In genomic region chr11:106485611-106486010, GRCm38 (mm10) we compare ENCODE assay signal across 13 mouse cellular contexts. TPM values are rescaled to one million over a fixed set of nuclear protein-coding genes. Genes with fewer than 3 reads are reported as not detected.
DNase-seq lines count a peak whose midpoint lies in the region; ATAC-seq and TF ChIP-seq lines count a peak whose summit lies in the region.
"Had no signal": no experiment of that assay in that cellular context is flagged by ENCODE, and none has a peak within 500 bp of the region (broad histone marks: within the 10 kb centered on the region; RNA-seq: fewer than 3 reads in every experiment).

No protein-coding gene starts in this region.

- peaks cover 69% of the 10 kb centered on the region for H3K79me2 ChIP-seq in CH12.LX (replicated peaks; ENCODE audit: control insufficient read depth, extremely low read depth, insufficient read depth, poor library complexity, severe bottlenecking)

- TF ChIP-seq EP300 in CH12.LX (IDR thresholded peaks at IDR 0.05; ENCODE audit: low read length): no peak
- TF ChIP-seq EP300 in liver, embryonic 14.5 days (IDR thresholded peaks at IDR 0.05; ENCODE audit: low read depth): 0 out of 2 replicates have a peak, but pooled peaks have one; percentile 7

- TF ChIP-seq RAD21 in CH12.LX (IDR thresholded peaks at IDR 0.05; ENCODE audit: low read depth, low read length): no peak

- ATAC-seq in embryonic facial prominence, embryonic 14.5 days (ENCODE audit: low read depth): no peak
- no peak for ATAC-seq in kidney, postnatal 0 days (replicated peaks; ENCODE audit: low FRiP score, low read depth)
- ATAC-seq in liver, embryonic 14.5 days (ENCODE audit: insufficient read depth): no peak
- ATAC-seq: forebrain, postnatal 0 days; inflammation-experienced regulatory T-cells, adult 6 months had no signal

- H3K27me3 ChIP-seq in embryonic facial prominence, embryonic 14.5 days (replicated peaks; ENCODE audit: control insufficient read depth, insufficient read depth, low read length): no peaks in the 10 kb centered on the region
- H3K27me3 ChIP-seq in embryonic facial prominence, embryonic 10.5 days (replicated peaks; ENCODE audit: low read depth, poor library complexity, severe bottlenecking): 0 out of 2 replicates have a peak, but pooled peaks cover 4% of the 10 kb centered on the region
- no peaks in the 10 kb centered on the region for H3K27me3 ChIP-seq in kidney, postnatal 0 days (ENCODE audit: insufficient read depth, low read length)
- peaks cover 2% of the 10 kb centered on the region for H3K27me3 ChIP-seq in CH12.LX (replicated peaks)
- H3K27me3 ChIP-seq in liver, embryonic 14.5 days (ENCODE audit: control insufficient read depth, insufficient read depth, low read length): no peaks in the 10 kb centered on the region
- H3K27me3 ChIP-seq: embryonic facial prominence, embryonic 13.5 days had no signal

- 0 out of 2 replicates have a peak overlapping the region, but pooled peaks have one; percentile 25 for H3K9ac ChIP-seq in embryonic facial prominence, embryonic 14.5 days (ENCODE audit: low read depth, low read length)
- no peak overlapping the region for H3K9ac ChIP-seq in kidney, postnatal 0 days (ENCODE audit: low read depth, low read length)
- peak overlapping the region; percentile 82 for H3K9ac ChIP-seq in CH12.LX (ENCODE audit: insufficient read depth, low read depth)
- peak overlapping the region; percentile 53 for H3K9ac ChIP-seq in liver, embryonic 14.5 days (replicated peaks)
- H3K9ac ChIP-seq: embryonic facial prominence, embryonic 13.5 days had no signal

- no peak for DNase-seq in embryonic facial prominence, embryonic 14.5 days (ENCODE audit: low spot score)
- no peak for DNase-seq in embryonic facial prominence, embryonic 10.5 days (ENCODE audit: low spot score)
- no peak for DNase-seq in kidney, postnatal 0 days (ENCODE audit: low spot score)
- DNase-seq in kidney, postnatal 25 days: no peak
- no peak for DNase-seq in CH12.LX (ENCODE audit: extremely low read depth)
- DNase-seq in liver, embryonic 14.5 days (ENCODE audit: low read depth in 3 of 3, low spot score in 3 of 3): no peak
- DNase-seq in adrenal gland, postnatal 36 days: no peak
- DNase-seq in layer of hippocampus, adult 11-12 months (ENCODE audit: low spot score): no peak
- DNase-seq: cerebellum, postnatal 14 days; forebrain, postnatal 0 days; lung, adult 18-20 months had no signal

- H3K36me3 ChIP-seq in embryonic facial prominence, embryonic 14.5 days (ENCODE audit: control insufficient read depth, insufficient read depth, low read length): no peaks in the 10 kb centered on the region
- no peaks in the 10 kb centered on the region for H3K36me3 ChIP-seq in embryonic facial prominence, embryonic 10.5 days (replicated peaks)
- H3K36me3 ChIP-seq in kidney, postnatal 0 days (ENCODE audit: insufficient read depth, low read length): no peaks in the 10 kb centered on the region
- peaks cover 10 to 14% of the 10 kb centered on the region in 2 experiments for H3K36me3 ChIP-seq in CH12.LX (replicated peaks in 1 of 2; ENCODE audit: control insufficient read depth in 1 of 2, insufficient read depth in 1 of 2, low read length in 1 of 2)
- no peaks in the 10 kb centered on the region for H3K36me3 ChIP-seq in liver, embryonic 14.5 days (replicated peaks; ENCODE audit: control insufficient read depth, insufficient read depth, low read depth)
- H3K36me3 ChIP-seq: embryonic facial prominence, embryonic 13.5 days had no signal

- dilution Hi-C loops in CH12.LX (cut with MboI; ENCODE audit: extremely low pct_ligation_motif_present, extremely low pct_unique_long_range_greater_than_20kb, low sequenced_read_pairs): no loop called here

- WGBS in embryonic facial prominence, embryonic 14.5 days: 77% methylated on average over 4 of the region's 4 CpGs
- WGBS in embryonic facial prominence, embryonic 10.5 days: 90% methylated on average over 4 of the region's 4 CpGs
- WGBS in kidney, postnatal 0 days: 83% methylated on average over 4 of the region's 4 CpGs
- WGBS in liver, embryonic 14.5 days (ENCODE audit: insufficient replicate concordance): 28% methylated on average over 4 of the region's 4 CpGs

- 0 out of 2 replicates have a peak overlapping the region, but pooled peaks have one; percentile 97 for H3K4me3 ChIP-seq in embryonic facial prominence, embryonic 14.5 days (ENCODE audit: low read depth, low read length)
- H3K4me3 ChIP-seq in embryonic facial prominence, embryonic 10.5 days: no peak overlapping the region
- no peak overlapping the region for H3K4me3 ChIP-seq in kidney, postnatal 0 days (replicated peaks; ENCODE audit: low read depth, low read length)
- H3K4me3 ChIP-seq in CH12.LX (replicated peaks in 1 of 3; ENCODE audit: low read depth in 2 of 3, low read length in 2 of 3, poor library complexity in 1 of 3): peak overlapping the region; percentile 74 to 91 (median 91)
- H3K4me3 ChIP-seq in liver, embryonic 14.5 days (ENCODE audit: insufficient read depth in 1 of 2, low read depth in 2 of 2, low read length in 2 of 2): peak overlapping the region; percentile 7 to 84; a peak in 3 of 4 replicates

- TF ChIP-seq CTCF in kidney, postnatal 0 days (IDR thresholded peaks at IDR 0.05; ENCODE audit: low read depth): no peak
- no peak for TF ChIP-seq CTCF in CH12.LX (conservative IDR thresholded peaks at IDR 0.05 in 1 of 2, IDR thresholded peaks at IDR 0.05 in 1 of 2; ENCODE audit: low read depth in 2 of 2, low read length in 2 of 2)
- TF ChIP-seq CTCF in liver, embryonic 14.5 days (IDR thresholded peaks at IDR 0.05; ENCODE audit: low read depth): no peak

- in situ Hi-C loops in CH12.LX (cut with MboI; ENCODE audit: low pct_ligation_motif_present, low pct_unique_long_range_greater_than_20kb, low sequenced_read_pairs): no loop called here

- H3K9me3 ChIP-seq in embryonic facial prominence, embryonic 14.5 days (ENCODE audit: control insufficient read depth, low read length): no peaks in the 10 kb centered on the region
- H3K9me3 ChIP-seq in embryonic facial prominence, embryonic 10.5 days: no peaks in the 10 kb centered on the region
- no peaks in the 10 kb centered on the region for H3K9me3 ChIP-seq in kidney, postnatal 0 days (replicated peaks; ENCODE audit: low read length)
- H3K9me3 ChIP-seq in CH12.LX (replicated peaks; ENCODE audit: low read length): peaks cover 14% of the 10 kb centered on the region
- no peaks in the 10 kb centered on the region for H3K9me3 ChIP-seq in liver, embryonic 14.5 days (ENCODE audit: control insufficient read depth, low read length)
- H3K9me3 ChIP-seq: embryonic facial prominence, embryonic 13.5 days had no signal

- no peak for TF ChIP-seq POLR2A in CH12.LX (IDR thresholded peaks at IDR 0.05; ENCODE audit: low read depth, low read length)

- H3K27ac ChIP-seq in embryonic facial prominence, embryonic 14.5 days (replicated peaks; ENCODE audit: low read depth, low read length): no peak overlapping the region
- H3K27ac ChIP-seq in embryonic facial prominence, embryonic 10.5 days (replicated peaks): no peak overlapping the region
- H3K27ac ChIP-seq in kidney, postnatal 0 days: no peak overlapping the region
- peak overlapping the region; percentile 45; the same call in 1 of the 2 replicates for H3K27ac ChIP-seq in CH12.LX (ENCODE audit: insufficient read depth, low read depth)
- H3K27ac ChIP-seq in liver, embryonic 14.5 days: peak overlapping the region; percentile 51; the same call in 1 of the 2 replicates
- H3K27ac ChIP-seq: embryonic facial prominence, embryonic 13.5 days had no signal

- no peak overlapping the region for H3K4me2 ChIP-seq in embryonic facial prominence, embryonic 14.5 days (ENCODE audit: low read depth, low read length)
- H3K4me2 ChIP-seq in kidney, postnatal 0 days (ENCODE audit: low read length): peak overlapping the region; percentile 70
- peak overlapping the region; percentile 93 for H3K4me2 ChIP-seq in CH12.LX (ENCODE audit: insufficient read depth, low read depth, poor library complexity, severe bottlenecking)
- peak overlapping the region; percentile 71 for H3K4me2 ChIP-seq in liver, embryonic 14.5 days (ENCODE audit: low read depth)

- peaks cover 7% of the 10 kb centered on the region; the same call in 1 of the 2 replicates for H3K4me1 ChIP-seq in embryonic facial prominence, embryonic 14.5 days (ENCODE audit: control insufficient read depth, insufficient read depth, low read length)
- peaks cover 22% of the 10 kb centered on the region for H3K4me1 ChIP-seq in embryonic facial prominence, embryonic 10.5 days
- H3K4me1 ChIP-seq in kidney, postnatal 0 days (replicated peaks; ENCODE audit: insufficient read depth, low read length): 0 out of 2 replicates have a peak, but pooled peaks cover 3% of the 10 kb centered on the region
- peaks cover 2 to 47% of the 10 kb centered on the region in 2 experiments; a peak in 3 of 4 replicates for H3K4me1 ChIP-seq in CH12.LX (ENCODE audit: control insufficient read depth in 1 of 2, insufficient read depth in 2 of 2)
- H3K4me1 ChIP-seq in liver, embryonic 14.5 days (replicated peaks; ENCODE audit: control insufficient read depth in 2 of 2, insufficient read depth in 2 of 2, low read length in 1 of 2): peaks cover 21 to 26% of the 10 kb centered on the region in 2 experiments

TF ChIP-seq in CH12.LX, 34 proteins besides CTCF, POLR2A, EP300 and RAD21:
- TF ChIP-seq ZC3H11A (IDR thresholded peaks at IDR 0.05; ENCODE audit: low read depth, low read length) (no peak), SMC3 (IDR thresholded peaks at IDR 0.05; ENCODE audit: low read depth, low read length) (no peak), CHD1 (IDR thresholded peaks at IDR 0.05; ENCODE audit: low read depth, low read length) (0 out of 2 replicates have a peak, but pooled peaks have one; percentile 5), ZNF384 (IDR thresholded peaks at IDR 0.05; ENCODE audit: low read depth, low read length) (peak; percentile 71), JUN (IDR thresholded peaks at IDR 0.05; ENCODE audit: insufficient read depth, low read depth, low read length) (no peak), UBTF (IDR thresholded peaks at IDR 0.05; ENCODE audit: low read depth, low read length) (no peak), KAT2A (IDR thresholded peaks at IDR 0.05; ENCODE audit: insufficient replicate concordance, low read length) (no peak), NELFE (IDR thresholded peaks at IDR 0.05; ENCODE audit: low read depth, low read length) (no peak), RCOR1 (conservative IDR thresholded peaks at IDR 0.05; ENCODE audit: low read depth, low read length) (no peak)

RNA-seq across cellular contexts. Expression of gene Ern1, which starts 2.0 kb away (rescaled TPM):
- 5.9 and 7.0 TPM in 2 replicates for polyA plus RNA-seq in embryonic facial prominence, embryonic 14.5 days (2014; fragmentation: Nextera tagmentation; extraction: Ambion mirVana)
- 5.4 and 5.5 TPM in 2 replicates for polyA plus RNA-seq in embryonic facial prominence, embryonic 10.5 days (2016; fragmentation: Nextera tagmentation; extraction: Ambion mirVana)
- polyA plus RNA-seq in kidney, postnatal 0 days (2015; fragmentation: Nextera tagmentation; extraction: Ambion mirVana): 3.3 and 3.5 TPM in 2 replicates
- total RNA-seq in CH12.LX (2012; rRNA removed) (15.2 and 21.7 TPM in 2 replicates), CH12.LX (2014; rRNA removed) (3.0 TPM in 2 replicates)
- polyA plus RNA-seq in CH12.LX (2012; ENCODE audit: insufficient read length, low read depth): 6.9 and 7.7 TPM in 2 replicates
- 4.3 and 4.6 TPM in 2 replicates for polyA plus RNA-seq in liver, embryonic 14.5 days (2012; rRNA removed)
- 2.9 and 3.3 TPM in 2 replicates for polyA plus RNA-seq in liver, embryonic 14.5 days (2014; fragmentation: Nextera tagmentation; extraction: Ambion mirVana)
- 100 to 1,000 TPM; 121 to 160 TPM for total RNA-seq in adrenal gland, postnatal 36 days (2021)

Comparison
In these comparisons a context has a peak if more than half of its experiments do, and no peak if none do; other contexts are left out.
1. H3K4me3 ChIP-seq: peak in embryonic facial prominence, embryonic 14.5 days (single experiment), CH12.LX (3 of 3) and liver, embryonic 14.5 days (2 of 2); none in embryonic facial prominence, embryonic 10.5 days (single experiment) and kidney, postnatal 0 days (single experiment).
2. H3K27ac ChIP-seq: peak in CH12.LX (single experiment) and liver, embryonic 14.5 days (single experiment); none in embryonic facial prominence, embryonic 14.5 days (single experiment), embryonic facial prominence, embryonic 10.5 days (single experiment) and kidney, postnatal 0 days (single experiment).